Mouse (Mus musculus) cortical plate, adult 2 months (tissue): ENCODE data around the gene Klf6. TPM values are rescaled to one million over a fixed set of nuclear protein-coding genes. Genes with fewer than 3 reads are reported as not detected.

ENCODE experiments used
- H3K27ac ChIP-seq: fragments of 200-500 bp; 2 replicates; pipeline ENCODE4 v1.5.1; 2012; ENCODE audit warnings: low read length, control low read depth, inconsistent platforms; ENCODE audit not compliant: insufficient read depth
- H3K4me1 ChIP-seq: fragments of 200-500 bp; 2 replicates; pipeline ENCODE4 v1.6.1; 2011; ENCODE audit warnings: low read length; ENCODE audit not compliant: control insufficient read depth, insufficient read depth
- H3K4me3 ChIP-seq: fragments of 200-500 bp; 2 replicates; pipeline ENCODE4 v1.5.1; 2011; ENCODE audit warnings: mild to moderate bottlenecking, low read length, control low read depth; ENCODE audit not compliant: insufficient read depth
- CTCF ChIP-seq: fragments of 200-500 bp; IDR thresholded peaks from 2 replicates; pipeline ENCODE4 v1.5.1; 2011; ENCODE audit warnings: mild to moderate bottlenecking, control low read depth, low read length; ENCODE audit not compliant: insufficient read depth; ENCODE audit errors: extremely low read depth
- POLR2A ChIP-seq: fragments of 200-500 bp; IDR thresholded peaks from 2 replicates; pipeline ENCODE4 v1.6.1; 2011; ENCODE audit warnings: mild to moderate bottlenecking, low read length, control low read depth; ENCODE audit not compliant: insufficient read depth; ENCODE audit errors: extremely low read depth
- polyA plus RNA-seq: library from polyadenylated mRNA; depleted of rRNA; stranded (reverse); fragments of >200 nt; gene quantifications from 2 replicates; pipeline ENCODE4 v1.2.3, GENCODE M21; 2012

Klf6 gene
- polyA plus RNA-seq, 1 experiment = 27.5 TPM

GRCm38 (mm10) chr13:5862626-5863407 is 1.5 kb downstream of the Klf6 start:
- peak overlapping the region; percentile 100 for H3K4me3 ChIP-seq
- peaks cover 2% of the 10 kb centered on the region; the same call in 1 of the 2 replicates for H3K4me1 ChIP-seq
- peak overlapping the region; percentile 98 for H3K27ac ChIP-seq
- no peak for TF ChIP-seq POLR2A
- no peak for TF ChIP-seq CTCF

GRCm38 (mm10) chr13:5863408-5863891 is 2.2 kb downstream of the Klf6 start:
- TF ChIP-seq POLR2A (no peak), CTCF (no peak)
- peak overlapping the region; percentile 100 for H3K4me3 ChIP-seq
- H3K4me1 ChIP-seq = peaks cover 3% of the 10 kb centered on the region; the same call in 1 of the 2 replicates
- peak overlapping the region; percentile 98 for H3K27ac ChIP-seq

- peak overlapping the region; percentile 89 for H3K27ac ChIP-seq
- peak overlapping the region; percentile 100 for H3K4me3 ChIP-seq
- no peak for TF ChIP-seq CTCF
- TF ChIP-seq POLR2A = no peak
- H3K4me1 ChIP-seq = peaks cover 4% of the 10 kb centered on the region; the same call in 1 of the 2 replicates
Measured at GRCm38 (mm10) chr13:5864265-5865097, 3.2 kb downstream of the Klf6 start.

GRCm38 (mm10) chr13:5865098-5865415 is 3.8 kb downstream of the Klf6 start:
- Histone ChIP-seq H3K27ac (peak overlapping the region; percentile 14; the same call in 1 of the 2 replicates), H3K4me1 (peaks cover 4% of the 10 kb centered on the region; the same call in 1 of the 2 replicates), H3K4me3 (peak overlapping the region; percentile 100; the same call in 1 of the 2 replicates)
- TF ChIP-seq CTCF (no peak), POLR2A (no peak)

GRCm38 (mm10) chr13:5866091-5866490 is 4.8 kb downstream of the Klf6 start:
- TF ChIP-seq CTCF = no peak
- TF ChIP-seq POLR2A = no peak
- Histone ChIP-seq H3K4me3 (peak overlapping the region; percentile 100), H3K27ac (peak overlapping the region; percentile 2; the same call in 1 of the 2 replicates), H3K4me1 (peaks cover 7% of the 10 kb centered on the region; the same call in 1 of the 2 replicates)

GRCm38 (mm10) chr13:5866532-5866931 is 5.2 kb downstream of the Klf6 start:
- Histone ChIP-seq H3K4me3 (peak overlapping the region; percentile 100; the same call in 1 of the 2 replicates), H3K27ac (0 out of 2 replicates have a peak overlapping the region, but pooled peaks have one; percentile 2), H3K4me1 (peaks cover 7% of the 10 kb centered on the region; the same call in 1 of the 2 replicates)
- TF ChIP-seq POLR2A (no peak), CTCF (no peak)

GRCm38 (mm10) chr13:5868376-5868775 is 7.1 kb downstream of the Klf6 start:
- no peak for TF ChIP-seq CTCF
- TF ChIP-seq POLR2A = no peak
- Histone ChIP-seq H3K4me1 (peaks cover 9% of the 10 kb centered on the region; the same call in 1 of the 2 replicates), H3K27ac (no peak overlapping the region), H3K4me3 (no peak overlapping the region)

- peak overlapping the region; percentile 67 for H3K27ac ChIP-seq
Measured at GRCm38 (mm10) chr13:5869433-5869832, 8.2 kb downstream of the Klf6 start.

GRCm38 (mm10) chr13:5869842-5870241 is 8.6 kb downstream of the Klf6 start:
- no peak overlapping the region for H3K4me3 ChIP-seq
- peak overlapping the region; percentile 67; the same call in 1 of the 2 replicates for H3K27ac ChIP-seq
- TF ChIP-seq POLR2A (no peak), CTCF (no peak)
- peaks cover 9% of the 10 kb centered on the region; the same call in 1 of the 2 replicates for H3K4me1 ChIP-seq

More at GRCm38 (mm10) chr13:5869433-5869832, 8.2 kb downstream of the Klf6 start:
- Histone ChIP-seq H3K4me1 (peaks cover 9% of the 10 kb centered on the region; the same call in 1 of the 2 replicates), H3K4me3 (no peak overlapping the region)
- TF ChIP-seq POLR2A (no peak), CTCF (no peak)
